Mouse (Mus musculus): Measurements from ENCODE around the gene Efcab6.

- TF ChIP-seq POLR2A (IDR thresholded peaks at IDR 0.05; ENCODE audit: borderline replicate concordance, low read depth, low read length) (no peak), CTCF (IDR thresholded peaks at IDR 0.05; ENCODE audit: low read depth, low read length) (no peak)
These were observed 9.6 kb upstream of the Efcab6 start for GRCm38 (mm10) chr15:84074705-84075185.

Measured in bone marrow macrophage, adult 2 months (primary cell).